Mouse (Mus musculus) midbrain, embryonic 12.5 days (tissue): ENCODE data around the gene Jph3. TPM values are rescaled to one million over a fixed set of nuclear protein-coding genes. Genes with fewer than 3 reads are reported as not detected.

Source experiments
- ATAC-seq: fragments of 200-750 bp; cut with Nextera tagmentation; 2 replicates; pipeline ENCODE4 v1.8.0; 2017; ENCODE audit warnings: low read depth, moderate TSS enrichment, moderate library complexity; ENCODE audit not compliant: low FRiP score
- H3K27ac ChIP-seq: fragments of 300-500 bp; sonication (generic); replicated peaks from 2 replicates; pipeline ENCODE4 v1.5.1; 2016; ENCODE audit warnings: mild to moderate bottlenecking
- H3K27me3 ChIP-seq: fragments of 300-500 bp; sonication (generic); 2 replicates; pipeline ENCODE4 v1.6.1; 2016; ENCODE audit warnings: mild to moderate bottlenecking
- H3K36me3 ChIP-seq: fragments of 300-500 bp; sonication (generic); 2 replicates; pipeline ENCODE4 v1.6.1; 2016
- H3K4me1 ChIP-seq: fragments of 300-500 bp; sonication (generic); 2 replicates; pipeline ENCODE4 v1.6.1; 2016
- H3K4me2 ChIP-seq: fragments of 300-500 bp; sonication (generic); replicated peaks from 2 replicates; pipeline ENCODE4 v1.6.1; 2016; ENCODE audit warnings: mild to moderate bottlenecking, moderate library complexity
- H3K4me3 ChIP-seq: fragments of 300-500 bp; sonication (generic); 2 replicates; pipeline ENCODE4 v1.5.1; 2016; ENCODE audit warnings: mild to moderate bottlenecking
- H3K9ac ChIP-seq: fragments of 300-500 bp; sonication (generic); replicated peaks from 2 replicates; pipeline ENCODE4 v1.6.1; 2016; ENCODE audit warnings: mild to moderate bottlenecking, moderate library complexity
- H3K9me3 ChIP-seq: fragments of 300-500 bp; sonication (generic); 2 replicates; pipeline ENCODE4 v1.6.1; 2016; ENCODE audit warnings: mild to moderate bottlenecking
- WGBS: fragments of 180-500 bp; shearing (Covaris S2); methylation state at CpG from one replicate; pipeline ENCODE4 v1.1.7; 2016; 5-methylcytosine and 5-hydroxymethylcytosine counted together
- polyA plus RNA-seq: library from polyadenylated mRNA; unstranded; fragments of >200 nt; fragmentation: Nextera tagmentation; extraction: Ambion mirVana; gene quantifications from 2 replicates; pipeline ENCODE4 v1.2.1, GENCODE M21; 2016

Jph3 gene
- polyA plus RNA-seq, 1 experiment from 2014 or later = 35.8 TPM

GRCm38 (mm10) chr8:121821320-121821719 is 91.9 kb downstream of the Jph3 start:
- no peak for ATAC-seq
- no peaks in the 10 kb centered on the region for H3K27me3 ChIP-seq

GRCm38 (mm10) chr8:121821770-121822169 is 92.3 kb downstream of the Jph3 start:
- Histone ChIP-seq H3K27me3 (no peaks in the 10 kb centered on the region), H3K4me3 (no peak overlapping the region), H3K27ac (no peak overlapping the region), H3K9me3 (no peaks in the 10 kb centered on the region), H3K9ac (no peak overlapping the region), H3K36me3 (peaks cover 29% of the 10 kb centered on the region), H3K4me2 (no peak overlapping the region), H3K4me1 (no peaks in the 10 kb centered on the region)
- no peak for ATAC-seq
- WGBS = 92% methylated on average over 9 of the region's 9 CpGs

More at GRCm38 (mm10) chr8:121821320-121821719, 91.9 kb downstream of the Jph3 start:
- H3K4me1 ChIP-seq = no peaks in the 10 kb centered on the region
- H3K4me2 ChIP-seq = no peak overlapping the region
- H3K36me3 ChIP-seq = peaks cover 29% of the 10 kb centered on the region
- WGBS = 88% methylated on average over 11 of the region's 11 CpGs
- H3K27ac ChIP-seq = no peak overlapping the region
- no peak overlapping the region for H3K9ac ChIP-seq
- H3K4me3 ChIP-seq = no peak overlapping the region
- no peaks in the 10 kb centered on the region for H3K9me3 ChIP-seq

- H3K4me3 ChIP-seq = no peak overlapping the region
- ATAC-seq = no peak
- peaks cover 19% of the 10 kb centered on the region for H3K4me1 ChIP-seq
- no peak overlapping the region for H3K27ac ChIP-seq
- H3K36me3 ChIP-seq = no peaks in the 10 kb centered on the region
- WGBS = 98% methylated on average over 5 of the region's 5 CpGs
- H3K9ac ChIP-seq = no peak overlapping the region
- H3K4me2 ChIP-seq = peak overlapping the region; percentile 96
- H3K9me3 ChIP-seq = no peaks in the 10 kb centered on the region
- H3K27me3 ChIP-seq = no peaks in the 10 kb centered on the region
These were observed 98.3 kb downstream of the Jph3 start for GRCm38 (mm10) chr8:121827726-121828125.

- no peaks in the 10 kb centered on the region for H3K9me3 ChIP-seq
- H3K27me3 ChIP-seq = no peaks in the 10 kb centered on the region
- H3K36me3 ChIP-seq = no peaks in the 10 kb centered on the region
- 33% methylated on average over 10 of the region's 10 CpGs for WGBS
- H3K4me2 ChIP-seq = peak overlapping the region; percentile 96
- ATAC-seq = no peak
- H3K27ac ChIP-seq = no peak overlapping the region
- H3K4me1 ChIP-seq = peaks cover 19% of the 10 kb centered on the region
- peak overlapping the region; percentile 96 for H3K4me3 ChIP-seq
- peak overlapping the region; percentile 92 for H3K9ac ChIP-seq
These were observed 99.1 kb downstream of the Jph3 start for GRCm38 (mm10) chr8:121828376-121829023.

GRCm38 (mm10) chr8:121829048-121829776 is 99.8 kb downstream of the Jph3 start, which contains the start of gene Klhdc4:
Klhdc4 (minus strand) TSS chr8:121829569.
- peak within 1 kb of the TSS; percentile 46 for H3K27ac ChIP-seq

GRCm38 (mm10) chr8:121829777-121830362 is 100.4 kb downstream of the Jph3 start:
- H3K4me1 ChIP-seq = peaks cover 19% of the 10 kb centered on the region
- peak overlapping the region; percentile 92 for H3K9ac ChIP-seq
- H3K27ac ChIP-seq = peak overlapping the region; percentile 43
- no peak for ATAC-seq
- no peaks in the 10 kb centered on the region for H3K27me3 ChIP-seq
- H3K9me3 ChIP-seq = no peaks in the 10 kb centered on the region
- no peaks in the 10 kb centered on the region for H3K36me3 ChIP-seq
- peak overlapping the region; percentile 96 for H3K4me2 ChIP-seq
- peak overlapping the region; percentile 96 for H3K4me3 ChIP-seq
- 18% methylated on average over 18 of the region's 18 CpGs for WGBS

More at GRCm38 (mm10) chr8:121829048-121829776, 99.8 kb downstream of the Jph3 start, which contains the start of gene Klhdc4:
- H3K36me3 ChIP-seq = no peaks in the 10 kb centered on the region
- no peaks in the 10 kb centered on the region for H3K27me3 ChIP-seq
- under 1% methylated on average over 67 of the region's 68 CpGs for WGBS
- peak within 1 kb of the TSS; percentile 96 for H3K4me2 ChIP-seq
- H3K9me3 ChIP-seq = no peaks in the 10 kb centered on the region
- H3K4me1 ChIP-seq = peaks cover 19% of the 10 kb centered on the region
- peak; percentile 94 for ATAC-seq
- H3K4me3 ChIP-seq = peak within 1 kb of the TSS; percentile 96
- H3K9ac ChIP-seq = peak within 1 kb of the TSS; percentile 92

GRCm38 (mm10) chr8:121832061-121832460 is 102.6 kb downstream of the Jph3 start:
- Histone ChIP-seq H3K36me3 (no peaks in the 10 kb centered on the region), H3K9ac (no peak overlapping the region), H3K4me3 (no peak overlapping the region), H3K27ac (no peak overlapping the region), H3K4me1 (peaks cover 19% of the 10 kb centered on the region), H3K4me2 (no peak overlapping the region), H3K27me3 (no peaks in the 10 kb centered on the region), H3K9me3 (no peaks in the 10 kb centered on the region)
- ATAC-seq = no peak
- 76% methylated on average over 2 of the region's 2 CpGs for WGBS

GRCm38 (mm10) chr8:121832503-121832902 is 103.1 kb downstream of the Jph3 start:
- Histone ChIP-seq H3K9me3 (no peaks in the 10 kb centered on the region), H3K4me2 (no peak overlapping the region), H3K27ac (no peak overlapping the region), H3K9ac (no peak overlapping the region), H3K4me1 (peaks cover 18% of the 10 kb centered on the region), H3K36me3 (no peaks in the 10 kb centered on the region), H3K27me3 (no peaks in the 10 kb centered on the region), H3K4me3 (no peak overlapping the region)
- 18% methylated on average over 6 of the region's 6 CpGs for WGBS
- no peak for ATAC-seq

- no peak overlapping the region for H3K27ac ChIP-seq
- H3K4me2 ChIP-seq = no peak overlapping the region
- WGBS = 45% methylated on average over 8 of the region's 8 CpGs
- H3K36me3 ChIP-seq = 0 out of 2 replicates have a peak, but pooled peaks cover 7% of the 10 kb centered on the region
- H3K9me3 ChIP-seq = no peaks in the 10 kb centered on the region
- no peak for ATAC-seq
- H3K4me3 ChIP-seq = no peak overlapping the region
- H3K4me1 ChIP-seq = 0 out of 2 replicates have a peak, but pooled peaks cover 2% of the 10 kb centered on the region
- H3K9ac ChIP-seq = no peak overlapping the region
- H3K27me3 ChIP-seq = no peaks in the 10 kb centered on the region
These were observed 111.8 kb downstream of the Jph3 start for GRCm38 (mm10) chr8:121841242-121841641.

- 90% methylated on average over 8 of the region's 8 CpGs for WGBS
- no peak overlapping the region for H3K4me3 ChIP-seq
- no peaks in the 10 kb centered on the region for H3K27me3 ChIP-seq
- 0 out of 2 replicates have a peak, but pooled peaks cover 2% of the 10 kb centered on the region for H3K4me1 ChIP-seq
- no peaks in the 10 kb centered on the region for H3K9me3 ChIP-seq
- 0 out of 2 replicates have a peak, but pooled peaks cover 7% of the 10 kb centered on the region for H3K36me3 ChIP-seq
- H3K4me2 ChIP-seq = no peak overlapping the region
- no peak overlapping the region for H3K27ac ChIP-seq
- ATAC-seq = no peak
- no peak overlapping the region for H3K9ac ChIP-seq
These were observed 112.9 kb downstream of the Jph3 start for GRCm38 (mm10) chr8:121842064-121842955.

GRCm38 (mm10) chr8:121843184-121843733 is 113.8 kb downstream of the Jph3 start:
- ATAC-seq = no peak
- WGBS = 80% methylated on average over 3 of the region's 3 CpGs
- 0 out of 2 replicates have a peak, but pooled peaks cover 1% of the 10 kb centered on the region for H3K27me3 ChIP-seq
- H3K4me1 ChIP-seq = 0 out of 2 replicates have a peak, but pooled peaks cover 2% of the 10 kb centered on the region
- H3K27ac ChIP-seq = no peak overlapping the region
- no peaks in the 10 kb centered on the region for H3K9me3 ChIP-seq
- H3K9ac ChIP-seq = no peak overlapping the region
- H3K4me3 ChIP-seq = no peak overlapping the region
- 0 out of 2 replicates have a peak, but pooled peaks cover 7% of the 10 kb centered on the region for H3K36me3 ChIP-seq
- H3K4me2 ChIP-seq = no peak overlapping the region
